Mouse (Mus musculus) neural tube, embryonic 11.5 days (tissue): ENCODE data around the gene Polr2f. TPM values are rescaled to one million over a fixed set of nuclear protein-coding genes. Genes with fewer than 3 reads are reported as not detected.

ENCODE experiments used
- ATAC-seq: fragments of 200-750 bp; cut with Nextera tagmentation; 2 replicates; pipeline ENCODE4 v1.8.0; 2017; ENCODE audit warnings: moderate number of reproducible peaks, mild to moderate bottlenecking, moderate TSS enrichment, moderate library complexity; ENCODE audit not compliant: insufficient read depth, low FRiP score, low TSS enrichment
- DNase-seq: peaks from one replicate; pipeline ENCODE4 v3.0.0-alpha.2; 2015; ENCODE audit warnings: low spot score
- H3K27ac ChIP-seq: fragments of 300-500 bp; sonication (generic); 2 replicates; pipeline ENCODE4 v1.5.1; 2014; ENCODE audit warnings: low read depth, mild to moderate bottlenecking, low read length
- H3K27me3 ChIP-seq: fragments of 300-500 bp; sonication (generic); 2 replicates; pipeline ENCODE4 v1.6.1; 2014; ENCODE audit warnings: mild to moderate bottlenecking, low read length, mixed read lengths; ENCODE audit not compliant: control insufficient read depth, insufficient read depth
- H3K36me3 ChIP-seq: fragments of 300-500 bp; sonication (generic); 2 replicates; pipeline ENCODE4 v1.6.1; 2014; ENCODE audit warnings: mild to moderate bottlenecking, low read length, moderate library complexity, mixed read lengths; ENCODE audit not compliant: control insufficient read depth, insufficient read depth
- H3K4me1 ChIP-seq: fragments of 300-500 bp; sonication (generic); 2 replicates; pipeline ENCODE4 v1.6.1; 2014; ENCODE audit warnings: low read length, mixed read lengths; ENCODE audit not compliant: control insufficient read depth, insufficient read depth
- H3K4me2 ChIP-seq: fragments of 300-500 bp; sonication (generic); 2 replicates; pipeline ENCODE4 v1.6.1; 2014; ENCODE audit warnings: low read depth, mild to moderate bottlenecking, moderate library complexity
- H3K4me3 ChIP-seq: fragments of 300-500 bp; sonication (generic); 2 replicates; pipeline ENCODE4 v1.5.1; 2014; ENCODE audit warnings: low read depth, low read length
- H3K9ac ChIP-seq: fragments of 300-500 bp; sonication (generic); 2 replicates; pipeline ENCODE4 v1.6.1; 2014; ENCODE audit warnings: mild to moderate bottlenecking, low read length
- H3K9me3 ChIP-seq: fragments of 300-500 bp; sonication (generic); 2 replicates; pipeline ENCODE4 v1.6.1; 2016; ENCODE audit warnings: low read length; ENCODE audit not compliant: control insufficient read depth
- WGBS: fragments of 180-500 bp; shearing (Covaris S2); extraction: QIAGEN DNeasy Blood & Tissue Kit; methylation state at CpG from one replicate; pipeline ENCODE4 v1.1.7; 2014; 5-methylcytosine and 5-hydroxymethylcytosine counted together
- polyA plus RNA-seq: library from polyadenylated mRNA; unstranded; fragments of >200 nt; fragmentation: Nextera tagmentation; extraction: Ambion mirVana; gene quantifications from 2 replicates; pipeline ENCODE4 v1.2.1, GENCODE M21; 2014

The Polr2f gene
- polyA plus RNA-seq, 1 experiment from 2014 or later: 301 TPM

- ATAC-seq (0 out of 2 replicates have a peak, but pooled peaks have one; percentile 32), DNase-seq (peak; percentile 87)
- Histone ChIP-seq H3K27me3 (no peaks in the 10 kb centered on the region), H3K27ac (no peak overlapping the region), H3K4me3 (no peak overlapping the region), H3K9ac (no peak overlapping the region), H3K4me1 (peaks cover 5% of the 10 kb centered on the region; the same call in 1 of the 2 replicates), H3K36me3 (peaks cover 20% of the 10 kb centered on the region), H3K9me3 (no peaks in the 10 kb centered on the region), H3K4me2 (no peak overlapping the region)
- WGBS: 56% methylated on average over 7 of the region's 7 CpGs
These were observed 7.7 kb downstream of the Polr2f start for GRCm38 (mm10) chr15:79148533-79148932.

- Histone ChIP-seq H3K9ac (peak overlapping the region; percentile 3; the same call in 1 of the 2 replicates), H3K4me3 (no peak overlapping the region), H3K4me2 (no peak overlapping the region), H3K9me3 (no peaks in the 10 kb centered on the region), H3K27ac (peak overlapping the region; percentile 75), H3K36me3 (peaks cover 11% of the 10 kb centered on the region), H3K4me1 (peaks cover 5% of the 10 kb centered on the region; the same call in 1 of the 2 replicates), H3K27me3 (no peaks in the 10 kb centered on the region)
- 63% methylated on average over 8 of the region's 8 CpGs for WGBS
- DNase-seq (peak; percentile 58), ATAC-seq (peak; percentile 49)
These were observed 11.1 kb downstream of the Polr2f start for GRCm38 (mm10) chr15:79151881-79152280.

GRCm38 (mm10) chr15:79152709-79153108 lies 11.9 kb downstream of the Polr2f start:
- Histone ChIP-seq H3K9ac (no peak overlapping the region), H3K27me3 (no peaks in the 10 kb centered on the region), H3K4me1 (peaks cover 5% of the 10 kb centered on the region; the same call in 1 of the 2 replicates), H3K4me3 (no peak overlapping the region), H3K27ac (peak overlapping the region; percentile 75; the same call in 1 of the 2 replicates), H3K4me2 (no peak overlapping the region), H3K36me3 (peaks cover 4% of the 10 kb centered on the region; the same call in 1 of the 2 replicates), H3K9me3 (no peaks in the 10 kb centered on the region)
- DNase-seq: peak; percentile 26
- 52% methylated on average over 6 of the region's 6 CpGs for WGBS
- ATAC-seq: no peak

GRCm38 (mm10) chr15:79155572-79155971 lies 14.8 kb downstream of the Polr2f start:
- Histone ChIP-seq H3K27me3 (peaks cover 3% of the 10 kb centered on the region; the same call in 1 of the 2 replicates), H3K27ac (no peak overlapping the region; the same call in 1 of the 2 replicates), H3K4me3 (no peak overlapping the region), H3K9ac (0 out of 2 replicates have a peak overlapping the region, but pooled peaks have one; percentile 6), H3K36me3 (no peaks in the 10 kb centered on the region), H3K4me2 (no peak overlapping the region), H3K9me3 (no peaks in the 10 kb centered on the region), H3K4me1 (peaks cover 5% of the 10 kb centered on the region; the same call in 1 of the 2 replicates)
- WGBS: 24% methylated on average over 3 of the region's 3 CpGs
- no peak for DNase-seq
- no peak for ATAC-seq

- H3K4me1 ChIP-seq: peaks cover 10% of the 10 kb centered on the region
- no peak for DNase-seq
These were observed 21.5 kb downstream of the Polr2f start for GRCm38 (mm10) chr15:79162301-79162700.

GRCm38 (mm10) chr15:79162822-79163221 lies 22.0 kb downstream of the Polr2f start:
- Histone ChIP-seq H3K27me3 (peaks cover 42% of the 10 kb centered on the region), H3K36me3 (no peaks in the 10 kb centered on the region), H3K4me2 (no peak overlapping the region), H3K9ac (peak overlapping the region; percentile 46), H3K9me3 (no peaks in the 10 kb centered on the region), H3K4me1 (peaks cover 10% of the 10 kb centered on the region), H3K27ac (no peak overlapping the region), H3K4me3 (peak overlapping the region; percentile 28)
- WGBS: 44% methylated on average over 14 of the region's 14 CpGs
- no peak for DNase-seq
- ATAC-seq: no peak

More at GRCm38 (mm10) chr15:79162301-79162700, 21.5 kb downstream of the Polr2f start:
- H3K27me3 ChIP-seq: peaks cover 42% of the 10 kb centered on the region
- 72% methylated on average over 7 of the region's 7 CpGs for WGBS
- peak overlapping the region; percentile 28 for H3K4me3 ChIP-seq
- no peak for ATAC-seq
- no peaks in the 10 kb centered on the region for H3K9me3 ChIP-seq
- H3K4me2 ChIP-seq: 0 out of 2 replicates have a peak overlapping the region, but pooled peaks have one; percentile 12
- H3K36me3 ChIP-seq: no peaks in the 10 kb centered on the region
- H3K9ac ChIP-seq: no peak overlapping the region
- H3K27ac ChIP-seq: 0 out of 2 replicates have a peak overlapping the region, but pooled peaks have one; percentile 3

- Histone ChIP-seq H3K4me1 (peaks cover 10% of the 10 kb centered on the region), H3K27ac (no peak overlapping the region; the same call in 1 of the 2 replicates), H3K27me3 (peaks cover 42% of the 10 kb centered on the region), H3K9ac (peak overlapping the region; percentile 15; the same call in 1 of the 2 replicates), H3K9me3 (no peaks in the 10 kb centered on the region), H3K4me3 (peak overlapping the region; percentile 28), H3K36me3 (no peaks in the 10 kb centered on the region), H3K4me2 (no peak overlapping the region)
- DNase-seq (no peak), ATAC-seq (no peak)
- 6% methylated on average over 15 of the region's 15 CpGs for WGBS
These were observed 23.4 kb downstream of the Polr2f start for GRCm38 (mm10) chr15:79164251-79164650.

GRCm38 (mm10) chr15:79165140-79165539 lies 24.3 kb downstream of the Polr2f start, which contains the start of gene Sox10:
Gene Sox10, minus strand, starts transcription at chr15:79165240.
- 40% methylated on average over 5 of the region's 5 CpGs for WGBS
- H3K9ac ChIP-seq: peak within 1 kb of the TSS; percentile 39
- peak within 1 kb of the TSS; percentile 67 for H3K27ac ChIP-seq
- H3K9me3 ChIP-seq: no peaks in the 10 kb centered on the region
- ATAC-seq (no peak), DNase-seq (no peak)
- peak within 1 kb of the TSS; percentile 28 for H3K4me3 ChIP-seq
- peaks cover 10% of the 10 kb centered on the region for H3K4me1 ChIP-seq
- H3K36me3 ChIP-seq: no peaks in the 10 kb centered on the region
- H3K4me2 ChIP-seq: peak within 1 kb of the TSS; percentile 20; the same call in 1 of the 2 replicates
- peaks cover 42% of the 10 kb centered on the region for H3K27me3 ChIP-seq

- ATAC-seq: peak; percentile 38; the same call in 1 of the 2 replicates
- no peak overlapping the region; the same call in 1 of the 2 replicates for H3K9ac ChIP-seq
- no peak for DNase-seq
- H3K27ac ChIP-seq: peak overlapping the region; percentile 67; the same call in 1 of the 2 replicates
- peaks cover 10% of the 10 kb centered on the region for H3K4me1 ChIP-seq
- H3K9me3 ChIP-seq: no peaks in the 10 kb centered on the region
- H3K36me3 ChIP-seq: no peaks in the 10 kb centered on the region
- H3K4me2 ChIP-seq: no peak overlapping the region; the same call in 1 of the 2 replicates
- WGBS: 37% methylated on average over 8 of the region's 8 CpGs
- H3K4me3 ChIP-seq: no peak overlapping the region
- peaks cover 38% of the 10 kb centered on the region for H3K27me3 ChIP-seq
These were observed 25.9 kb downstream of the Polr2f start for GRCm38 (mm10) chr15:79166712-79167111.
